Mouse (Mus musculus): ENCODE results near the gene Cox16. TPM values are rescaled to one million over a fixed set of nuclear protein-coding genes. Genes with fewer than 3 reads are reported as not detected.

The Cox16 gene
- polyA plus RNA-seq, 1 experiment from 2014 or later: 123 TPM

GRCm38 (mm10) chr12:81321021-81321420 is 163.9 kb downstream of the Cox16 start:
- Histone ChIP-seq H3K4me2 (no peak overlapping the region), H3K27ac (no peak overlapping the region), H3K27me3 (no peaks in the 10 kb centered on the region), H3K36me3 (no peaks in the 10 kb centered on the region), H3K9me3 (no peaks in the 10 kb centered on the region), H3K4me1 (no peaks in the 10 kb centered on the region), H3K9ac (no peak overlapping the region), H3K4me3 (no peak overlapping the region)
- WGBS: 86% methylated on average over 1 of the region's 1 CpGs
- no peak for ATAC-seq (ENCODE audit: insufficient number of reproducible peaks, low FRiP score, low TSS enrichment, low read depth)

- Histone ChIP-seq H3K27ac (no peak overlapping the region), H3K4me2 (no peak overlapping the region), H3K36me3 (no peaks in the 10 kb centered on the region), H3K9ac (no peak overlapping the region), H3K27me3 (no peaks in the 10 kb centered on the region), H3K4me3 (no peak overlapping the region), H3K9me3 (no peaks in the 10 kb centered on the region), H3K4me1 (no peaks in the 10 kb centered on the region)
- WGBS: 60% methylated on average over 2 of the region's 2 CpGs
- no peak for ATAC-seq (ENCODE audit: insufficient number of reproducible peaks, low FRiP score, low TSS enrichment, low read depth)
Observed at GRCm38 (mm10) chr12:81317811-81318210, 167.1 kb downstream of the Cox16 start.

GRCm38 (mm10) chr12:81315953-81316352 is 169.0 kb downstream of the Cox16 start:
- no peak overlapping the region for H3K27ac ChIP-seq
- H3K4me1 ChIP-seq: no peaks in the 10 kb centered on the region
- no peak overlapping the region for H3K9ac ChIP-seq
- WGBS: 93% methylated on average over 5 of the region's 5 CpGs
- H3K9me3 ChIP-seq: no peaks in the 10 kb centered on the region
- no peaks in the 10 kb centered on the region for H3K36me3 ChIP-seq
- H3K4me3 ChIP-seq: no peak overlapping the region
- H3K27me3 ChIP-seq: no peaks in the 10 kb centered on the region
- ATAC-seq (ENCODE audit: insufficient number of reproducible peaks, low FRiP score, low TSS enrichment, low read depth): no peak
- no peak overlapping the region for H3K4me2 ChIP-seq

Other genes with a start within 250 kb of the Cox16 start
- gene Slc8a3, start 151.9 kb downstream of the Cox16 start, polyA plus RNA-seq (2015; fragmentation: Nextera tagmentation; extraction: Ambion mirVana): 2.9 and 3.5 TPM in 2 replicates
- 0.11 and 0.20 TPM in 2 replicates for gene Gm4787, start 105.7 kb downstream of the Cox16 start, polyA plus RNA-seq (2015; fragmentation: Nextera tagmentation; extraction: Ambion mirVana)
- gene Adam4, start 63.2 kb downstream of the Cox16 start, polyA plus RNA-seq (2015; fragmentation: Nextera tagmentation; extraction: Ambion mirVana): 0.32 and 0.45 TPM in 2 replicates
- 25.2 and 27.3 TPM in 2 replicates for gene Gm20498, start 47.8 kb upstream of the Cox16 start, polyA plus RNA-seq (2015; fragmentation: Nextera tagmentation; extraction: Ambion mirVana)
- gene Synj2bp, start 47.8 kb upstream of the Cox16 start, polyA plus RNA-seq (2015; fragmentation: Nextera tagmentation; extraction: Ambion mirVana): 32.2 and 35.0 TPM in 2 replicates
- 0.28 and 0.30 TPM in 2 replicates for gene Adam21, start 83.3 kb upstream of the Cox16 start, polyA plus RNA-seq (2015; fragmentation: Nextera tagmentation; extraction: Ambion mirVana)
- gene Med6, start 109.9 kb upstream of the Cox16 start, polyA plus RNA-seq (2015; fragmentation: Nextera tagmentation; extraction: Ambion mirVana): 54.5 and 63.1 TPM in 2 replicates
- 2.4 and 3.5 TPM in 2 replicates for gene Ttc9, start 146.1 kb upstream of the Cox16 start, polyA plus RNA-seq (2015; fragmentation: Nextera tagmentation; extraction: Ambion mirVana)

Measured in limb, embryonic 15.5 days (tissue).